Mouse (Mus musculus) layer of hippocampus, adult 9-11 months (tissue): ENCODE measurements around the gene Tm4sf20.

Experiments used
- DNase-seq: peaks from one replicate; pipeline ENCODE4 v3.0.0; 2022

Gene Tm4sf20

GRCm38 (mm10) chr1:82768269-82768668 is at the start of gene Tm4sf20:
Gene Tm4sf20, minus strand, starts transcription at chr1:82768461.
- DNase-seq, result no peak

GRCm38 (mm10) chr1:82815941-82816716 is 47.9 kb upstream of the Tm4sf20 start:
- DNase-seq, result no peak

GRCm38 (mm10) chr1:82811766-82812165 is 43.5 kb upstream of the Tm4sf20 start:
- no peak for DNase-seq

GRCm38 (mm10) chr1:82808564-82808963 is 40.3 kb upstream of the Tm4sf20 start:
- DNase-seq, result no peak

GRCm38 (mm10) chr1:82807206-82807605 is 38.9 kb upstream of the Tm4sf20 start:
- DNase-seq, result no peak

- no peak for DNase-seq
Measured at GRCm38 (mm10) chr1:82806391-82806790, 38.1 kb upstream of the Tm4sf20 start.

- DNase-seq, result no peak
Measured at GRCm38 (mm10) chr1:82804059-82804458, 35.8 kb upstream of the Tm4sf20 start.

GRCm38 (mm10) chr1:82803608-82804007 is 35.3 kb upstream of the Tm4sf20 start:
- no peak for DNase-seq

- no peak for DNase-seq
Measured at GRCm38 (mm10) chr1:82801105-82801783, 33.0 kb upstream of the Tm4sf20 start.

GRCm38 (mm10) chr1:82798922-82799321 is 30.7 kb upstream of the Tm4sf20 start:
- DNase-seq, result peak; percentile 36

GRCm38 (mm10) chr1:82798304-82798703 is 30.0 kb upstream of the Tm4sf20 start:
- DNase-seq, result no peak

GRCm38 (mm10) chr1:82797088-82797487 is 28.8 kb upstream of the Tm4sf20 start:
- DNase-seq, result no peak

GRCm38 (mm10) chr1:82795702-82796443 is 27.6 kb upstream of the Tm4sf20 start:
- no peak for DNase-seq

- DNase-seq, result no peak
Measured at GRCm38 (mm10) chr1:82795211-82795610, 26.9 kb upstream of the Tm4sf20 start.

GRCm38 (mm10) chr1:82793986-82794385 is 25.7 kb upstream of the Tm4sf20 start:
- peak; percentile 69 for DNase-seq

- DNase-seq, result no peak
Measured at GRCm38 (mm10) chr1:82793110-82793509, 24.8 kb upstream of the Tm4sf20 start.

GRCm38 (mm10) chr1:82792238-82792637 is 24.0 kb upstream of the Tm4sf20 start:
- no peak for DNase-seq

GRCm38 (mm10) chr1:82791105-82791504 is 22.8 kb upstream of the Tm4sf20 start:
- DNase-seq, result no peak

- peak; percentile 85 for DNase-seq
Measured at GRCm38 (mm10) chr1:82788070-82788469, 19.8 kb upstream of the Tm4sf20 start.

- peak; percentile 67 for DNase-seq
Measured at GRCm38 (mm10) chr1:82787414-82787813, 19.2 kb upstream of the Tm4sf20 start.

- no peak for DNase-seq
Measured at GRCm38 (mm10) chr1:82785546-82785945, 17.3 kb upstream of the Tm4sf20 start.

GRCm38 (mm10) chr1:82783559-82783958 is 15.3 kb upstream of the Tm4sf20 start:
- DNase-seq, result no peak

- no peak for DNase-seq
Measured at GRCm38 (mm10) chr1:82779388-82779966, 11.2 kb upstream of the Tm4sf20 start.
